Mouse (Mus musculus): Measurements from ENCODE around the gene Rcc1.

DNA sequence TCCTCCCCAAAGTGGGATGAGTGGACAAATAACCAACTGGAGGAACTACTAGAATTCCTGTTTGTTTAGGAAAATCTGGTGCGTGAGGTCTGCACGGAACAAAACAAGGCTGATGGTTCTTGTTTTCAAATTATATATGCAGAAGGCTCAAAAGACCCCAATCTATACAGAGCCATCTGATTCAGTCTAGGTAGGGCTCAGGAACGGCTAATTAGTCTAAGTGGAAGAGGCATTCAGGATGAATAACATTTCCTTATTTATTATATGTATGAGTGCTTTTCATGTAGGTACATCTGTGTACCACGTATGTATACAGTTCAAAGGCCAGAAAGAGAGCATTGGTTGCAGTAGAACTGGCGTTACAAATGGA lies 7.6 kb downstream of the Rcc1 start:
- TF ChIP-seq POLR2A (IDR thresholded peaks at IDR 0.05; ENCODE audit: low read depth, low read length) (no peak), CTCF (IDR thresholded peaks at IDR 0.05; ENCODE audit: extremely low read depth, insufficient read depth, insufficient read length, insufficient replicate concordance) (no peak)

Data from spleen, adult 2 months (tissue).